Mouse (Mus musculus) heart, postnatal 36 days (tissue): ENCODE results near the gene Gm20873. TPM values are rescaled to one million over a fixed set of nuclear protein-coding genes. Genes with fewer than 3 reads are reported as not detected.
"Not testable (repeated sequence)": the region's sequence is repeated elsewhere in the genome, so short reads cannot be mapped to it uniquely, and the experiment has no call there.

Experiments
- DNase-seq, 2 experiments: peaks; one replicate each; pipeline ENCODE4 v3.0.0; 2021 to 2022
- intact Hi-C: fragments of 180-260 bp; cut with DNase I; formaldehyde crosslinking; loops from one replicate; pipeline ENCODE4 v1.15.1; 2025
- total RNA-seq, 2 experiments: library from RNA; stranded (reverse); gene quantifications; 2 replicates each; pipeline ENCODE4 v1.2.3; 2021

Gene Gm20873
- total RNA-seq, result not detected

DNA sequence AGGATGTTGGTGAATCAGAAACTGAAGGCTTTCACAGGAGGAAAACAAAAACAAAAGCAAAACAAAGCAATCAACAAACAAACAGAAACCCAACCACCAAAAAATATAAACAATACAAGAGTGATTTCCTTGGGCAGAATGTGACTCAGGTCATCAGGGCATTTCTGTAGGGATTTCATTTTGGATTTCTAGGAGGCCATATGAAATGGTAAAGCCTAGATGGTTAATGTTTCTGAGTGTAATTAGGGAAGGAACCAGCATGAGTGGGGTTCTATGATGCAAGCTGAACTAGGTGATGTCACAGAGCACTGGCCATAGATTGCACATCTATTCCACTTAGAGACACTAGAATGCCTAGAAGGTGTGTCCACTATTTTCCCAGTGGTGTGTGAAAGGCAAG is at the start of gene Gm20873:
Gene Gm20873 (plus strand): TSS at position 301 of the 400 bp plus-strand sequence.
- intact Hi-C loops, DNase-seq: not testable (repeated sequence)

DNA sequence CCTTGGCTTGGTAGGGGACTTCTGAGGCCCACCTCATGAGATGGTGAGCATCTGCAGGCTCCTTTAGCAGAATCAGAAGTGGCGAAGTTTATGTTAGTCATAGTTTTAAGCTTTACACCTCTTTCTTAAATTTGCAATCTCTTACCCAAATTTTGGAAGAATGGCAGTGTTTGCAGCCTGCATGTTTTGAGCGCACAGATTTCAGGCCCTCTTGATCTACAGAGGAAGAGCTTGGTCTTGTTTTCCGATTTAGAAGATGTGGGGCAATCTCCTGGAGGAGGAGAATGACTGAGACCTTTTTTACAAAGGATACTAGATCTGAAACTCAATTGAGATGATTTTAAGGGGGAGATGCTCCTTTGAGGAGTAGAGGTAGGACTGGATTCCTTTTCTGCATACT is 29.0 kb upstream of the Gm20873 start, which contains the start of gene Gm21746:
Gene Gm21746 (minus strand): TSS at position 101 of the 400 bp plus-strand sequence.
- intact Hi-C loops, DNase-seq: not testable (repeated sequence)

Other genes with a start within 250 kb of the Gm20873 start
- gene Gm21746, start 29.1 kb upstream of the Gm20873 start, total RNA-seq, result not detected